Mouse (Mus musculus) heart, postnatal 10 days (tissue): Measurements from ENCODE around the gene Rere. TPM values are rescaled to one million over a fixed set of nuclear protein-coding genes. Genes with fewer than 3 reads are reported as not detected.

Experiments
- DNase-seq, 2 experiments: peaks; one replicate each; pipeline ENCODE4 v3.0.0; 2021
- intact Hi-C: fragments of 180-260 bp; cut with DNase I; formaldehyde crosslinking; loops from one replicate; pipeline ENCODE4 v1.15.1; 2025
- total RNA-seq, 2 experiments: library from RNA; stranded (reverse); gene quantifications; 2 replicates each; pipeline ENCODE4 v1.2.3; 2021

Gene Rere
- total RNA-seq, 2 experiments from 2014 or later: 62.1 to 68.0 TPM

- DNase-seq: no peak
- intact Hi-C loops: no loop called here
Observed at GRCm38 (mm10) chr4:150568318-150569134, 287.1 kb downstream of the Rere start.

GRCm38 (mm10) chr4:150569135-150569833, 287.8 kb downstream of the Rere start:
- intact Hi-C loops: no loop called here
- DNase-seq: peak; percentile 85 to 87

GRCm38 (mm10) chr4:150569834-150570571, 288.6 kb downstream of the Rere start:
- peak; percentile 37 to 44 for DNase-seq
- intact Hi-C loops: loop anchor here (2.0 kb wide), 1 partner anchor 15 kb away; no protein-coding TSS in a partner anchor

- intact Hi-C loops: loop anchor here (2.0 kb wide), 1 partner anchor 14 kb away; no protein-coding TSS in a partner anchor
- DNase-seq: no peak
Observed at GRCm38 (mm10) chr4:150570793-150571192, 289.3 kb downstream of the Rere start.

DNA sequence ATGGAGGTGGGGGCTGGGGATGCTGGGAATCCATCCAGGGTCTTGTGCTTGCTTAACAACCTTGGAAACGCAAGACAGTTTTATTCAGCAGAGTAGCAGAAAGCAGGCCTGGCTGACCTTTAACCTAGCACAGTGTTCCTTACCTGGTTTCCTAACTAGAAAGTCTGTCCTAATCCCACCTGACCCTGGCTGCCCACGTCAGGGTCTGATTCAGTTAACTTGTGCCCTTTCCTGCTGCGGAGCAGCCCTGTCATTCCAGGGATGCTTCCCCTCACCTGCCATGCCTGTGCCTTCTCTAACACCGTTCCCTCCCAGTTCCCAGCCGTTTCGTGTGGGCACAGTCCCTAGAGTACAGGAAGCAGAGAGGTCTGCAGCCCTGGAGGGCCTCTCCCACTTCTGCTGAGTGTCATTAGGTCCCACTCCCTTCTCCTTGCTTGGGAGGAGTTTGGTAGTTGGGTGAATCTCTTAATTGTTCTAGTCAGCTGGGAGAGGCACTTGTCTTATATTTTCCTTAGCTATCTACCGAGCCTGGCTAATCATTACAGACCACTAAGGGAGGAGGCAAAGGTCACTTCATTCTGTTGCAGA, 290.8 kb downstream of the Rere start:
- intact Hi-C loops: no loop called here
- DNase-seq: no peak

GRCm38 (mm10) chr4:150572938-150573337, 291.5 kb downstream of the Rere start:
- intact Hi-C loops: no loop called here
- DNase-seq: no peak

DNA sequence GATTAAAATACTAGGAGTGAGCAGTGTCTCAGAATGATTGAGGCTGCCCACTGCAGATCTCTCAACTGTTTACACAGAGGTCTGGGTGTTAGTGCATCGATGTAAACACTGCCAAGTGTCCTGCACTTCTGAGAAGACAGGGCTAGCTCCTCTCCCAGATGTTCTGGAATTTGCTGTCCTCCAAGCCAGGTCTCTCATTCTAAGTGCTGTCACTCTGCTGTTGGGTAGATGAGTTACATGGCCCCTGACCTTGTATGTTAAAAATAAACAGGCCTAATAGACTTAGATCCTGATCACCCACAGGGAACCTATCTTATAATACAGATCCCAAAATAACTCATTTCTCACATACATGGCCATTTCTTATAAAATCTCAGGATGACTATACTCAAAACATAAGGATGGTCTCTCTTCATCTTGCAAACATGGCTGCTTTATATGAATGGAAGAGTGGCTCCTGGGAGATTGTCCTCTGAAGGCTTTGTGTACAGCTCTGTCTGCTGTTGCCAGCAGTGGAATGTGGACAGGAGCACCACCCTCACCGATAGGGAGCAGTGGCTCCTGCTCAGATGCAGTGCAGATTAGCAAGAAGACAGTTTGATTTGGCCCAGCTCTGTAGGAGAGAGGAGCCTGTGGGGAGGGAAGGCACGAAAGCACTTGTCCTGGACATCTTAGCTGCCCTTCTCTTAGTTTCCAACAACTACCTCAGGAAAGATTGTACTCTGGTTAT, 294.1 kb downstream of the Rere start:
- no peak for DNase-seq
- intact Hi-C loops: no loop called here

DNA sequence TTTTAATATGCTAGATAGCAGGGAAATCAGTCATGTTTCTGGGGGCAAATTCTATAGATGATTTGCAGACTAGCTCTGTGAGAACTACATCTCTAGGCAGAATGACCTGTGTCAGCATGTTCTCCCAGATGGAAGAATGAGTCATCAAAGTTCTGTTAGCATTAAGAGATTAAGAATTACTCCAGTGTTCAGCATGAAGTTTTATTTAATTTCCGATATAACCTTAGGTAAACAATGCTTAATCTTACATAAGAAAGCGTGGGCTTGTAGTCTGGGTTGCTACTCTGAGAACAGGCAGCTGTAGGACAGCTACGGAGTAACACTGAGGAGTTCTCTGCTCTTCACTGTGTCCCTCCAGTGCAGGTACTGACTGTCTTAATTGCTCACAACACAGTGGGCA, 294.9 kb downstream of the Rere start:
- no peak for DNase-seq
- intact Hi-C loops: no loop called here

DNA sequence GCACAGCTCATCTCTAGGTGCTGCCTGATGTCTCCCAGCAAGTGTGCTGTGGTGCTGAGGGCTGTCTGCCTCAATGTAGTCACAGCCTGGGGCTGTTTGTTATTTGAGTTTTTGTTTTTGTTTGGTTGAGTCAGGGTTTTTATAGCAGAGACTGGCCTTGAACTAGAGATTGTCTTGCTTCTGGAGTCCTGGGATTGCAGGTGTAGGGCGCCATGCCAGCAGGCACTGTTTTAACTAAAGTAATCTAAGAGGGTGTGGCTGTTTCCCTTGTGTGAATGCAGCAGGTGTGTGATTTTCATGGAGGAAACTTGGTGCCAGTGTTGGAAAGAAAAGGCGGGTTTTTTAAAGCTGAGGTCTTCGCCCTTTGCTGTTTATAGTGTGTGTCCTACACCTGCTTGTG, 296.6 kb downstream of the Rere start:
- DNase-seq: no peak
- intact Hi-C loops: no loop called here

DNA sequence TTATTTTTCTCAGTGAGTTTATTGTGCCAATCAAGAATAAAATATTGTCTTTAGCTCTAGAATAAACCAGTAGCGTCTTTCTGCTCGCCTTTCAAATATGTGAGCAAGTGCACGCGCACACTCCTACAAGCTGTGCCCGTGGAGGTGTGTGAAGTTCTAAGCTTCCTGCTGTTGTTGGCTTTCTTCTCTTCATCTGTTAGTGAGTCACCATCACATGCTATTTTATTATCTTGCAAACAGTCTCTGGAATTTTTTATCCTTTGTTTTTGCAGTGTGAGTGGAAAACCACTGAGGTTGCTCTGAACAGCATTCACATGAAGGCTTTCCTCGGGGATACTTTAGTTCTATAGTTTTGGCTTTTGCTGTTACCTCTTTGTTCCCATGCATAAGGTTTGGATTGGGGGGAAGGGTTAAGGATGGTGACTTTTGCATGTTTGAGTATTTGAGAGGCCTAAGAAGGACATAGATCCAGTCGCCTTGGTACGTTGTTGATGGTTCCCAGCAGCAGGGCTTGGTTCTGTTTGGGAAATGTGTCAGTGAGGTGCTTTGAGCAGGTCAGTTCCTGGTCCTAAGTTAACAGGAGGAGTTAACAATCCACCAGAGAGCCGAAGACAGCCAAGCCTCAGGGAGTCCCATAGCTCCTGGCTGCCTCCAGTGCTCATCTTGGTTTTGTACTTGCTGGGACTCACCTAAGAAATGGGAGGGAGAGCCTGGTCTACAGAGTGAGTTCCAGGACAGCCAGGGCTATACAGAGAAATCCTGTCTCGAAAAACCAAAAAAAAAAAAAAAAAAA, 300.7 kb downstream of the Rere start:
- intact Hi-C loops: no loop called here
- DNase-seq: no peak

DNA sequence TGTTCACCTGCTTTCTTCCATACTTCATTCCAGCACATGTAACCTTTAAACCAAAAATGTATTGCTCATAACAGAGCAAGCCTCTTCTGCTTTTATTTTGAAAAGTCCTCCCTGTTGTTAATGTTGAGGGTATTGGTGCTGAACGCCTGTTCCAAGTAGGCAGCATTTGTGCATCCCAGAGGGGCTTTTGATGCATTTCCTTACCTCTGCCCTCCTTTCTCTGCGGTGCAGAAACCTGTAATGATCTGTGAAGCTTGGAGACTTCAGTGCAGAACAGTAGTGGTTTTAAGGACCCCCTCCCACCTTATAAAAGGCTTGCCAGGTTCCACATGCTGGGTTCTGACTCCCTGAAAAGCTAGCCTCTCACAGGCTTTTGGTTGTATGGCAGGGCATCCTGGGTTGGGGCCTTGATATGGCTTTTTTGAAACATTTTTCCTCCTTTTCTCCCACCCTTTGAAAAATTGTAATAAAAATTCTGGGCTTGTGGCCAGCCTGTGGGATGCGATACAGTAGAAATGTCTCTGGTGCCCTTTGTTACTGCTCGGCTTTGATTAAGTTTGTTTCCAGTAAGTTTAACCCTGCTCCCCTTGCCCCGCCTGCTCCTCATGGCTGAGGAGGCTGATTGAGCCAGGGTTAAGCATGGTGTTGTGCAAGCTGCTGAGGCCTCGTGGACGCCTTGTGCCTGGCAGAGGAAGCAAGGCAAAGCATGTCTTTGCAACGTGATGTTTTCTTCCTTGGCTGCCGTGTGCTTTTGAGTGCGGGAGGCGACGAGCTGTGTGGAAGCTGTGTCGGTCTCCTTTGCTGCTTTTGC, 301.7 kb downstream of the Rere start:
- intact Hi-C loops: no loop called here
- peak; percentile 76 to 79 for DNase-seq

DNA sequence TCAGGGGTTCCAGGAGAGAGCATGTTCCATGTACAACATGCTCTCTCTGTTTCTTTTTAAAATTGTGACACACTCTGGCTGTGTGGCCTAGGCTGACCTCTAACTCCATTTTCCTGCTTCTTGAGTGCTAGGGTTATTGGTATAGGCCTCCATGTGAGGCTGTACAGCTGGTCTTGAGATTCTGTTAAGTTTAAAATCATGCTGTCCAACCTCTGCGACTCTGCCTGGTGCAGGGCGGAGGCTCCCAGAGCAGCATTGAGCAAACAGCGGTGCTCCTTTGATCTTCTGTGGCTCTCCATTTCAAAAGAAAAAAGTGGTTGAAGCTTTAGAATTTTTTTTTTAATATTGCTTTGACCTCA, 302.3 kb downstream of the Rere start:
- DNase-seq: no peak
- intact Hi-C loops: loop anchor here (2.0 kb wide), 1 partner anchor 13 kb away; no protein-coding TSS in a partner anchor

GRCm38 (mm10) chr4:150585800-150586199, 304.4 kb downstream of the Rere start:
- intact Hi-C loops: loop anchor here (2.0 kb wide), 1 partner anchor 15 kb away; no protein-coding TSS in a partner anchor
- DNase-seq: no peak

- DNase-seq: no peak
Observed at GRCm38 (mm10) chr4:150586275-150586674, 304.8 kb downstream of the Rere start.

DNA sequence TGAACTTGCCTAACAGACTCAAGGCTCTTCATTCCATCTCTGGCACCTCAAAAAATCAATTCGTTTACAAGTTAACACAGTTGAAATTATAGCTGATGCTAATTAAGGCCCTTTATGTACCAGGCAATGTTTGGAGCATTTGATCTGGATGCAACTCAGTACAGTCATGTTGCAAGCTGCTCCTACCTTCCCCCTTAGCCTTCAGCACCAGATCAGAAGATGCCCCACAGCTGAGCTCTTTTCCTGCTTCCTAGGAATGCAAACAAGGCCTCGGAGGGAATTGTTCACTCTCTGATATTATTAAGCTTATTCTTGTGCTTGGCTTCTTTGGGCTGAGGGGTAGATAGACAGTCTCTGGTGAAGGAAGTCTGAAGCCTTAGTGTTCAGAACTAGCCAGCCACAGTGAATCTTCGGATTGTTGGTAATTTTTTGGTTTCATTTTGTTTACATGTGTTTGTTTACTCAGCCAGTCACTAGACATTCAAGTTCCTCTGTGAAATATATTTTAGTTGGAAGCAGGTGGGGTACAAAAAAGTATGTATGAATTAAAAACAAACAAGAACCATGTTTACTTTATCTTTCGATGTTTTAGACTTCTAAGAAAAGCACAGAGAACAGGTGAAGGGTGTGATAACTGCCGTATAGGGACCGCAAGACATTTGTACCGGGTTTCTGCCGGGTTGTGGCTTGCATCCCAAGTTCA, 306.3 kb downstream of the Rere start:
- intact Hi-C loops: no loop called here
- DNase-seq: no peak

More at GRCm38 (mm10) chr4:150586275-150586674, 304.8 kb downstream of the Rere start:
- intact Hi-C loops: no loop called here

GRCm38 (mm10) chr4:150588300-150588621, 306.8 kb downstream of the Rere start:
- no peak for DNase-seq
- intact Hi-C loops: no loop called here

DNA sequence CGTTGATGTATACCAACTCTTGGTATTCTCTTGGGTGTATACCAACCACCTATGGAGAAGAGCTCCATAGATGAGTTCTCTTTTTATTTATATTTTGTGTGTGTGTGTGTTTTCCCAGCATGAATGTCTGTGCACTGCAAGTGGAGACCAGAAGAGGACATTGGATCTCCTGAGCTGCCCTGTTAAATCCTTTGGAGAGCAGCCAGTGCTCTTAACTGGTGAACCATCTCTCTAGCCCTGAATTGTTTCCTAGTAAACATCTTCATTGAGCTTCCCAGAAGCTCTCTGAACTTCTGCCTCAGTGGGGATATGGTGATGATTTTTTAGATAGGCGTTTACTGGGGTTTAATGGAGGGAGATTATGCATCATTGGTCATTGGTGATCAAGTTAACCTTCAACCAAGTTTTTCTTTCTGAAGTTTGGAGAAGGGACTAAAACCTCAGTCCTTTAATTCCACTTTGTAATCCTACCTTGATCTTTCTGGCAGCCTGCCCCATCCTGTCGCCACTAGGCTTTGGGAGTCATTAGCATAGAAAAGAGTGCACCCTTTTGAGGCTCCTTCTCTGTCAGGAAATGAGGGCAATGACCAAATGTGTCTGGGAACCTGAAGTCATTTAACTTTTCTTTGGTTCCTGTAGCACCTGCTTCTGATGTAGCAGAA, 309.3 kb downstream of the Rere start:
- intact Hi-C loops: no loop called here

GRCm38 (mm10) chr4:150591602-150592001, 310.2 kb downstream of the Rere start:
- no peak for DNase-seq
- intact Hi-C loops: no loop called here

More for the DNA sequence above, 309.3 kb downstream of the Rere start:
- DNase-seq: no peak
